Mouse (Mus musculus) limb, embryonic 11.5 days (tissue): Measurements from ENCODE around the gene Spg20. TPM values are rescaled to one million over a fixed set of nuclear protein-coding genes. Genes with fewer than 3 reads are reported as not detected.
A peak's percentile ranks its signal among the peaks of the same experiment; 100 is the strongest.

Experiments used
- ATAC-seq: fragments of 200-750 bp; cut with Nextera tagmentation; 2 replicates; pipeline ENCODE4 v1.8.0; 2017; ENCODE audit warnings: low read depth; ENCODE audit not compliant: insufficient number of reproducible peaks, low FRiP score, low TSS enrichment
- DNase-seq: peaks from one replicate; pipeline ENCODE4 v3.0.0-alpha.2; 2015; ENCODE audit warnings: low spot score
- H3K27ac ChIP-seq: fragments of 300-500 bp; sonication (generic); replicated peaks from 2 replicates; pipeline ENCODE4 v1.5.1; 2014; ENCODE audit warnings: low read depth, mild to moderate bottlenecking, low read length
- H3K27me3 ChIP-seq: fragments of 300-500 bp; sonication (generic); 2 replicates; pipeline ENCODE4 v1.6.1; 2014; ENCODE audit warnings: mild to moderate bottlenecking, low read length, mixed read lengths; ENCODE audit not compliant: control insufficient read depth, insufficient read depth
- H3K36me3 ChIP-seq: fragments of 300-500 bp; sonication (generic); 2 replicates; pipeline ENCODE4 v1.6.1; 2014; ENCODE audit warnings: mild to moderate bottlenecking, low read length, moderate library complexity, mixed read lengths; ENCODE audit not compliant: control insufficient read depth, insufficient read depth
- H3K4me1 ChIP-seq: fragments of 300-500 bp; sonication (generic); 2 replicates; pipeline ENCODE4 v1.6.1; 2014; ENCODE audit warnings: low read length, mixed read lengths; ENCODE audit not compliant: control insufficient read depth, insufficient read depth
- H3K4me2 ChIP-seq: fragments of 300-500 bp; sonication (generic); 2 replicates; pipeline ENCODE4 v1.6.1; 2014; ENCODE audit warnings: low read depth, mild to moderate bottlenecking, moderate library complexity; ENCODE audit not compliant: severe bottlenecking
- H3K4me3 ChIP-seq: fragments of 300-500 bp; sonication (generic); 2 replicates; pipeline ENCODE4 v1.5.1; 2014; ENCODE audit warnings: low read depth, low read length
- H3K9ac ChIP-seq: fragments of 300-500 bp; sonication (generic); 2 replicates; pipeline ENCODE4 v1.6.1; 2014; ENCODE audit warnings: mild to moderate bottlenecking, low read length
- H3K9me3 ChIP-seq: fragments of 300-500 bp; sonication (generic); 2 replicates; pipeline ENCODE4 v1.6.1; 2016; ENCODE audit warnings: low read length; ENCODE audit not compliant: control insufficient read depth
- WGBS: fragments of 180-500 bp; shearing (Covaris S2); extraction: QIAGEN DNeasy Blood & Tissue Kit; methylation state at CpG from one replicate; pipeline ENCODE4 v1.1.7; 2014; 5-methylcytosine and 5-hydroxymethylcytosine counted together
- polyA plus RNA-seq: library from polyadenylated mRNA; unstranded; fragments of >200 nt; fragmentation: Nextera tagmentation; extraction: Ambion mirVana; gene quantifications from 2 replicates; pipeline ENCODE4 v1.2.1, GENCODE M21; 2014

Gene Spg20
- polyA plus RNA-seq, 1 experiment from 2014 or later: 86.9 TPM

- H3K9ac ChIP-seq: no peak overlapping the region
- H3K9me3 ChIP-seq: no peaks in the 10 kb centered on the region
- H3K4me1 ChIP-seq: no peaks in the 10 kb centered on the region
- no peak overlapping the region for H3K27ac ChIP-seq
- 83% methylated on average over 14 of the region's 14 CpGs for WGBS
- H3K4me3 ChIP-seq: no peak overlapping the region
- no peak overlapping the region for H3K4me2 ChIP-seq
- no peak for ATAC-seq
- no peak for DNase-seq
- H3K36me3 ChIP-seq: no peaks in the 10 kb centered on the region
- no peaks in the 10 kb centered on the region for H3K27me3 ChIP-seq
These were observed 6.4 kb upstream of the Spg20 start for GRCm38 (mm10) chr3:55105372-55106023.

GRCm38 (mm10) chr3:55106051-55106450 lies 5.9 kb upstream of the Spg20 start:
- Histone ChIP-seq H3K9ac (no peak overlapping the region), H3K27ac (no peak overlapping the region), H3K4me2 (no peak overlapping the region), H3K9me3 (no peaks in the 10 kb centered on the region), H3K4me3 (no peak overlapping the region), H3K36me3 (no peaks in the 10 kb centered on the region), H3K4me1 (no peaks in the 10 kb centered on the region), H3K27me3 (no peaks in the 10 kb centered on the region)
- WGBS: 90% methylated on average over 17 of the region's 17 CpGs
- no peak for ATAC-seq
- DNase-seq: no peak

GRCm38 (mm10) chr3:55109097-55109496 lies 2.8 kb upstream of the Spg20 start:
- H3K27me3 ChIP-seq: no peaks in the 10 kb centered on the region
- WGBS: 84% methylated on average over 4 of the region's 4 CpGs
- no peaks in the 10 kb centered on the region for H3K4me1 ChIP-seq
- H3K27ac ChIP-seq: no peak overlapping the region
- no peak overlapping the region for H3K4me2 ChIP-seq
- DNase-seq: no peak
- H3K9ac ChIP-seq: no peak overlapping the region
- no peak for ATAC-seq
- no peak overlapping the region for H3K4me3 ChIP-seq
- H3K36me3 ChIP-seq: no peaks in the 10 kb centered on the region
- H3K9me3 ChIP-seq: no peaks in the 10 kb centered on the region

- Histone ChIP-seq H3K4me3 (peak overlapping the region; percentile 83), H3K9me3 (no peaks in the 10 kb centered on the region), H3K4me1 (no peaks in the 10 kb centered on the region), H3K9ac (peak overlapping the region; percentile 96), H3K27me3 (no peaks in the 10 kb centered on the region), H3K27ac (peak overlapping the region; percentile 90), H3K36me3 (peaks cover 10% of the 10 kb centered on the region; the same call in 1 of the 2 replicates), H3K4me2 (peak overlapping the region; percentile 68)
- ATAC-seq (no peak; the same call in 1 of the 2 replicates), DNase-seq (peak; percentile 55)
- WGBS: 32% methylated on average over 16 of the region's 16 CpGs
These were observed 955 bp downstream of the Spg20 start for GRCm38 (mm10) chr3:55112710-55113415.

GRCm38 (mm10) chr3:55114313-55115065 lies 2.6 kb downstream of the Spg20 start:
- Histone ChIP-seq H3K4me1 (no peaks in the 10 kb centered on the region), H3K4me2 (no peak overlapping the region), H3K9ac (no peak overlapping the region), H3K9me3 (no peaks in the 10 kb centered on the region), H3K36me3 (peaks cover 19% of the 10 kb centered on the region; the same call in 1 of the 2 replicates), H3K4me3 (no peak overlapping the region), H3K27ac (no peak overlapping the region), H3K27me3 (no peaks in the 10 kb centered on the region)
- 75% methylated on average over 7 of the region's 7 CpGs for WGBS
- ATAC-seq: no peak
- no peak for DNase-seq

GRCm38 (mm10) chr3:55115071-55115470 lies 3.2 kb downstream of the Spg20 start:
- no peaks in the 10 kb centered on the region for H3K27me3 ChIP-seq
- no peak overlapping the region for H3K4me3 ChIP-seq
- DNase-seq (no peak), ATAC-seq (no peak)
- no peak overlapping the region for H3K9ac ChIP-seq
- H3K4me1 ChIP-seq: no peaks in the 10 kb centered on the region
- H3K4me2 ChIP-seq: no peak overlapping the region
- H3K9me3 ChIP-seq: no peaks in the 10 kb centered on the region
- no peak overlapping the region for H3K27ac ChIP-seq
- H3K36me3 ChIP-seq: peaks cover 19% of the 10 kb centered on the region; the same call in 1 of the 2 replicates
- WGBS: 76% methylated on average over 1 of the region's 1 CpGs

- ATAC-seq: no peak
- H3K9ac ChIP-seq: no peak overlapping the region
- 92% methylated on average over 8 of the region's 8 CpGs for WGBS
- no peaks in the 10 kb centered on the region for H3K4me1 ChIP-seq
- H3K36me3 ChIP-seq: peaks cover 22% of the 10 kb centered on the region; the same call in 1 of the 2 replicates
- no peaks in the 10 kb centered on the region for H3K27me3 ChIP-seq
- H3K27ac ChIP-seq: no peak overlapping the region
- no peaks in the 10 kb centered on the region for H3K9me3 ChIP-seq
- no peak for DNase-seq
- no peak overlapping the region for H3K4me3 ChIP-seq
- no peak overlapping the region for H3K4me2 ChIP-seq
These were observed 4.1 kb downstream of the Spg20 start for GRCm38 (mm10) chr3:55115989-55116388.

- 89% methylated on average over 6 of the region's 6 CpGs for WGBS
- H3K27me3 ChIP-seq: no peaks in the 10 kb centered on the region
- H3K27ac ChIP-seq: no peak overlapping the region
- no peaks in the 10 kb centered on the region for H3K4me1 ChIP-seq
- DNase-seq (no peak), ATAC-seq (no peak)
- H3K4me2 ChIP-seq: no peak overlapping the region
- H3K4me3 ChIP-seq: no peak overlapping the region
- H3K9ac ChIP-seq: no peak overlapping the region
- peaks cover 23% of the 10 kb centered on the region; the same call in 1 of the 2 replicates for H3K36me3 ChIP-seq
- no peaks in the 10 kb centered on the region for H3K9me3 ChIP-seq
These were observed 7.5 kb downstream of the Spg20 start for GRCm38 (mm10) chr3:55119275-55119898.
